Mouse (Mus musculus) ES-E14 (cell line): ENCODE measurements around the gene Plppr1. TPM values are rescaled to one million over a fixed set of nuclear protein-coding genes. Genes with fewer than 3 reads are reported as not detected.

Experiments
- DNase-seq: peaks from one replicate; pipeline ENCODE4 v3.0.0-alpha.2; 2013; ENCODE audit warnings: low read depth, low spot score
- H3K27ac ChIP-seq: 2 replicates; pipeline ENCODE4 v1.5.1; 2012; ENCODE audit warnings: low read depth, mild to moderate bottlenecking, low read length, moderate library complexity, mixed read lengths; ENCODE audit not compliant: poor library complexity, insufficient read depth, severe bottlenecking
- H3K36me3 ChIP-seq: 2 replicates; pipeline ENCODE4 v1.6.1; 2012; ENCODE audit warnings: mild to moderate bottlenecking, low read length, moderate library complexity, mixed read lengths; ENCODE audit not compliant: control insufficient read depth, poor library complexity, insufficient read depth, severe bottlenecking
- H3K4me1 ChIP-seq, 2 experiments: fragments of 150-350 bp in 1 of 2; sonication (generic) in 1 of 2; 2 replicates each; pipeline ENCODE4 v1.6.1; 2012; ENCODE audit warnings: low read length in 2 of 2, mild to moderate bottlenecking in 1 of 2, mixed read lengths in 1 of 2; ENCODE audit not compliant: control insufficient read depth in 2 of 2, insufficient read depth in 2 of 2, poor library complexity in 1 of 2
- H3K4me3 ChIP-seq, 2 experiments: fragments of 150-350 bp in 1 of 2; sonication (generic) in 1 of 2; 2 replicates each; pipeline ENCODE4 v1.5.1; 2012; ENCODE audit warnings: low read length in 2 of 2, low read depth in 1 of 2, mild to moderate bottlenecking in 1 of 2, mixed read lengths in 1 of 2; ENCODE audit not compliant: insufficient read depth in 1 of 2, poor library complexity in 1 of 2, severe bottlenecking in 1 of 2
- H3K9ac ChIP-seq: 2 replicates; pipeline ENCODE4 v1.6.1; 2012; ENCODE audit warnings: low read depth, mild to moderate bottlenecking, low read length, mixed read lengths; ENCODE audit not compliant: poor library complexity, insufficient read depth, severe bottlenecking
- H3K9me3 ChIP-seq: fragments of 150-350 bp; sonication (generic); 2 replicates; pipeline ENCODE4 v1.6.1; 2012; ENCODE audit warnings: low read depth, mild to moderate bottlenecking, low read length; ENCODE audit not compliant: control insufficient read depth, insufficient read depth
- CHD2 ChIP-seq: IDR thresholded peaks from 2 replicates; pipeline ENCODE4 v1.6.1; 2014; ENCODE audit warnings: mild to moderate bottlenecking, low read depth, low read length, inconsistent platforms
- HCFC1 ChIP-seq: IDR thresholded peaks from 2 replicates; pipeline ENCODE4 v1.6.1; 2012; ENCODE audit warnings: low read length, inconsistent platforms, borderline replicate concordance; ENCODE audit not compliant: insufficient read depth
- MAFK ChIP-seq: IDR thresholded peaks from 2 replicates; pipeline ENCODE4 v1.6.1; 2014; ENCODE audit warnings: mild to moderate bottlenecking, low read depth, low read length, inconsistent platforms; ENCODE audit not compliant: insufficient read depth
- ZC3H11A ChIP-seq: IDR thresholded peaks from 2 replicates; pipeline ENCODE4 v1.6.1; 2012; ENCODE audit warnings: low read depth, mild to moderate bottlenecking, inconsistent platforms, low read length, borderline replicate concordance
- ZNF384 ChIP-seq: IDR thresholded peaks from 2 replicates; pipeline ENCODE4 v1.6.1; 2012; ENCODE audit warnings: low read depth, low read length, inconsistent platforms
- in situ Hi-C, 2 experiments: fragments of 600-800 bp; cut with MboI; formaldehyde crosslinking; loops; one replicate each; pipeline ENCODE4 v1.15.1; 2025; ENCODE audit warnings: low sequenced_read_pairs in 2 of 2, inconsistent platforms in 1 of 2; ENCODE audit not compliant: unreplicated experiment in 2 of 2
- total RNA-seq: library from RNA; depleted of rRNA; stranded (reverse); fragments of 300-350 nt; gene quantifications from 2 replicates; pipeline ENCODE4 v1.2.3, GENCODE M21; 2012

The Plppr1 gene
- total RNA-seq, 1 experiment = 0.18 TPM

- H3K9ac ChIP-seq = no peak overlapping the region
- no peaks in the 10 kb centered on the region for H3K36me3 ChIP-seq
- no peak overlapping the region for H3K27ac ChIP-seq
- no peak overlapping the region for H3K4me3 ChIP-seq
- no peak for DNase-seq
- no peaks in the 10 kb centered on the region for H3K9me3 ChIP-seq
- TF ChIP-seq HCFC1 (no peak), ZNF384 (no peak), ZC3H11A (no peak), CHD2 (no peak), MAFK (no peak)
- in situ Hi-C loops = no loop called here
- no peaks in the 10 kb centered on the region for H3K4me1 ChIP-seq
Observed at GRCm38 (mm10) chr4:49109989-49110388, 50.9 kb downstream of the Plppr1 start.

- TF ChIP-seq MAFK = no peak
- TF ChIP-seq HCFC1 = no peak
- TF ChIP-seq CHD2 = no peak
- no peak for TF ChIP-seq ZNF384
- no peak for TF ChIP-seq ZC3H11A
- H3K9me3 ChIP-seq = no peaks in the 10 kb centered on the region
Observed at GRCm38 (mm10) chr4:49118842-49119241, 59.8 kb downstream of the Plppr1 start.

GRCm38 (mm10) chr4:49144798-49145197, 85.7 kb downstream of the Plppr1 start:
- TF ChIP-seq ZNF384 = no peak
- TF ChIP-seq CHD2 = no peak
- no peak for TF ChIP-seq ZC3H11A
- no peak for TF ChIP-seq MAFK
- TF ChIP-seq HCFC1 = no peak
- H3K36me3 ChIP-seq = no peaks in the 10 kb centered on the region
- no peak overlapping the region for H3K9ac ChIP-seq
- H3K4me1 ChIP-seq = no peaks in the 10 kb centered on the region
- H3K4me3 ChIP-seq = no peak overlapping the region
- H3K9me3 ChIP-seq = no peaks in the 10 kb centered on the region
- H3K27ac ChIP-seq = no peak overlapping the region
- DNase-seq = no peak
- in situ Hi-C loops = no loop called here

More at GRCm38 (mm10) chr4:49118842-49119241, 59.8 kb downstream of the Plppr1 start:
- Histone ChIP-seq H3K4me1 (no peaks in the 10 kb centered on the region), H3K9ac (no peak overlapping the region), H3K27ac (no peak overlapping the region), H3K4me3 (no peak overlapping the region), H3K36me3 (no peaks in the 10 kb centered on the region)
- no peak for DNase-seq
- in situ Hi-C loops = no loop called here

GRCm38 (mm10) chr4:49148775-49149174, 89.7 kb downstream of the Plppr1 start:
- H3K27ac ChIP-seq = no peak overlapping the region
- no peak overlapping the region for H3K4me3 ChIP-seq
- no peak overlapping the region for H3K9ac ChIP-seq
- no peaks in the 10 kb centered on the region for H3K9me3 ChIP-seq
- DNase-seq = no peak
- TF ChIP-seq ZC3H11A = no peak
- no peak for TF ChIP-seq ZNF384
- no peak for TF ChIP-seq MAFK
- no peak for TF ChIP-seq HCFC1
- TF ChIP-seq CHD2 = no peak
- no peaks in the 10 kb centered on the region for H3K36me3 ChIP-seq
- in situ Hi-C loops = no loop called here
- peaks cover 0 to 2% of the 10 kb centered on the region in 2 experiments; a peak in 1 of 4 replicates for H3K4me1 ChIP-seq

GRCm38 (mm10) chr4:49149251-49149650, 90.2 kb downstream of the Plppr1 start:
- Histone ChIP-seq H3K9ac (no peak overlapping the region), H3K4me1 (peaks cover 0 to 2% of the 10 kb centered on the region in 2 experiments; a peak in 1 of 4 replicates), H3K4me3 (no peak overlapping the region), H3K27ac (no peak overlapping the region), H3K9me3 (no peaks in the 10 kb centered on the region), H3K36me3 (no peaks in the 10 kb centered on the region)
- in situ Hi-C loops = no loop called here
- TF ChIP-seq CHD2 (no peak), HCFC1 (no peak), ZNF384 (no peak)
- no peak for DNase-seq
